Mouse (Mus musculus) heart, embryonic 16.5 days (tissue): ENCODE results near the gene Nceh1. TPM values are rescaled to one million over a fixed set of nuclear protein-coding genes. Genes with fewer than 3 reads are reported as not detected.
"Not testable (repeated sequence)": the region's sequence is repeated elsewhere in the genome, so short reads cannot be mapped to it uniquely, and the experiment has no call there.

Experiments used
- ATAC-seq: fragments of 200-750 bp; cut with Nextera tagmentation; replicated peaks from 2 replicates; pipeline ENCODE4 v1.8.0; 2017; ENCODE audit warnings: moderate number of reproducible peaks; ENCODE audit not compliant: insufficient read depth, low FRiP score; ENCODE audit errors: extremely low read depth
- H3K27ac ChIP-seq: fragments of 300-500 bp; sonication (generic); 2 replicates; pipeline ENCODE4 v1.5.1; 2014; ENCODE audit warnings: mild to moderate bottlenecking, low read length, control low read depth, moderate library complexity
- H3K27me3 ChIP-seq: fragments of 300-500 bp; sonication (generic); 2 replicates; pipeline ENCODE4 v1.6.1; 2014; ENCODE audit warnings: low read length, mixed read lengths; ENCODE audit not compliant: control insufficient read depth, insufficient read depth
- H3K36me3 ChIP-seq: fragments of 300-500 bp; sonication (generic); 2 replicates; pipeline ENCODE4 v1.6.1; 2014; ENCODE audit not compliant: control insufficient read depth, insufficient read depth
- H3K4me1 ChIP-seq: fragments of 300-500 bp; sonication (generic); 2 replicates; pipeline ENCODE4 v1.6.1; 2014; ENCODE audit warnings: low read length, mixed read lengths; ENCODE audit not compliant: control insufficient read depth, insufficient read depth
- H3K4me2 ChIP-seq: fragments of 300-500 bp; sonication (generic); 2 replicates; pipeline ENCODE4 v1.6.1; 2014; ENCODE audit warnings: low read depth, mild to moderate bottlenecking, control low read depth, low read length
- H3K4me3 ChIP-seq: fragments of 300-500 bp; sonication (generic); 2 replicates; pipeline ENCODE4 v1.5.1; 2014; ENCODE audit warnings: mild to moderate bottlenecking, control low read depth, low read length
- H3K9ac ChIP-seq: fragments of 300-500 bp; sonication (generic); 2 replicates; pipeline ENCODE4 v1.6.1; 2014; ENCODE audit warnings: low read length, control low read depth
- H3K9me3 ChIP-seq: fragments of 300-500 bp; sonication (generic); replicated peaks from 2 replicates; pipeline ENCODE4 v1.6.1; 2016; ENCODE audit warnings: low read length; ENCODE audit not compliant: control insufficient read depth
- WGBS: fragments of 180-500 bp; shearing (Covaris S2); extraction: QIAGEN DNeasy Blood & Tissue Kit; methylation state at CpG from one replicate; pipeline ENCODE4 v1.1.7; 2014; 5-methylcytosine and 5-hydroxymethylcytosine counted together
- polyA plus RNA-seq: library from polyadenylated mRNA; unstranded; fragments of >200 nt; fragmentation: Nextera tagmentation; extraction: Ambion mirVana; gene quantifications from 2 replicates; pipeline ENCODE4 v1.2.1, GENCODE M21; 2015

The Nceh1 gene
- polyA plus RNA-seq, 1 experiment from 2014 or later = 22.3 TPM

DNA sequence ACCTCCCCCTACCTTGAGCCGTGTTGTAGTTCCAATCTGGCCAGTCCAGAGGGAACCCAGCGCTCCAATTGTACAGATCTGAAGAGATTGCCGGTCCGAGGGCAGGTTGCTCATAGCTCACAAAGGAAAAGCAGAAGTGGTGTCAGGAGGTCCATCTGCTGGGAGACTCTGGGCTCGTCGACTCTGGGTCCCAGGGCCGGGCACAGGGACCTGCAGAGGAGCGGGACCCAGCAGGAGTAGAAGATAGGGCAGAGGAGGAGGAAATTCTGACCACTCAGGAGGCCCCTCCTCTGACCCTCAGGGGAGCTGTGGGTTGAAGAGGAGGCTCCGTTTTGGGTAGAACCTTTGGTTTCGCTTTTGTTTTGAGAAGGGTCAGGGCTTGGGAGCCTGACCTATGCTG lies 75.7 kb downstream of the Nceh1 start:
- Histone ChIP-seq H3K36me3 (no peaks in the 10 kb centered on the region), H3K27ac (no peak overlapping the region), H3K9ac (no peak overlapping the region), H3K4me3 (no peak overlapping the region), H3K27me3 (no peaks in the 10 kb centered on the region), H3K4me1 (no peaks in the 10 kb centered on the region), H3K9me3 (peaks cover 2% of the 10 kb centered on the region; the same call in 1 of the 2 replicates), H3K4me2 (no peak overlapping the region)
- 77% methylated on average over 10 of the region's 10 CpGs for WGBS
- ATAC-seq = no peak

DNA sequence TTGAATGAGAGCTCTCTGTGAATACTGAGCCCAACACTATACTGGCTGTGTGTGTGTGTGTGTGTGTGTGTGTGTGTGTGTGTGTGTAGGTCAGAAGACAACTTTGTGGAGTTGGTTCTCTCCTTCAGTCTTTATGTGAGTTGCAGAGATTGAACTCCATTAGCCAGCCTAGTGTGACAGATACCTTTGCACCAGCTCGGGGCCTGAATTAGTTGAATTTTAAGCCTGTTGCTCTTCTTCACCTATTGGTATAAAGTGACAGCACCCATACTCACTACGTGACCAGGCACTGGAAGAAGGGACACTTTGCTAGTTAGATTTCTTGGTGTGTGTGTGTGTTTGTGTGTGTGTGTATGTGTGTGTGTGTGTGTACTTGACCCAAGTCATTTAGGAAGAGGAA lies 77.6 kb downstream of the Nceh1 start:
- H3K4me3 ChIP-seq = no peak overlapping the region
- peaks cover 2% of the 10 kb centered on the region; the same call in 1 of the 2 replicates for H3K9me3 ChIP-seq
- no peaks in the 10 kb centered on the region for H3K27me3 ChIP-seq
- H3K36me3 ChIP-seq = no peaks in the 10 kb centered on the region
- no peaks in the 10 kb centered on the region for H3K4me1 ChIP-seq
- H3K27ac ChIP-seq = no peak overlapping the region
- WGBS = 93% methylated on average over 2 of the region's 2 CpGs
- H3K9ac ChIP-seq = no peak overlapping the region
- ATAC-seq = no peak
- H3K4me2 ChIP-seq = no peak overlapping the region

DNA sequence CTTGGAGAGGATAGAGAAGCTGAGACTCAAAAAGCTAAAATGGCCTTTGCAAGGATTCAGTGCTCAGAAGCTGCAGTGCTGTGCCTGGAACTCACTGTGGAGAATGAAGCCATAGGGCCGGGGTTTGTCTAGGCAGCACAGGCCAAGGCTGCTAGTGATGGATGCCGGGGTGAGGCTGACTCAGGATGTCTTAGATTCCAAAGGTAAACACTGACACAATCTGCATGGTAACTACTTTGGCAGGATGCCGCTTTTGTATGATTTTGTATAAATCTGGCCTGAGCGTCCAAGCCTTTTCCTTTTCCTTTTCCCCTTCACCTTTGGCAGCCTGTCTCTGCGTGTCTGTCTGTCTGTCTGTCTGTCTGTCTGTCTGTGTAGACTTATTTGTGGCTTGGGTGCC lies 84.6 kb downstream of the Nceh1 start:
- 64% methylated on average over 5 of the region's 5 CpGs for WGBS
- no peak overlapping the region for H3K27ac ChIP-seq
- ATAC-seq = no peak

DNA sequence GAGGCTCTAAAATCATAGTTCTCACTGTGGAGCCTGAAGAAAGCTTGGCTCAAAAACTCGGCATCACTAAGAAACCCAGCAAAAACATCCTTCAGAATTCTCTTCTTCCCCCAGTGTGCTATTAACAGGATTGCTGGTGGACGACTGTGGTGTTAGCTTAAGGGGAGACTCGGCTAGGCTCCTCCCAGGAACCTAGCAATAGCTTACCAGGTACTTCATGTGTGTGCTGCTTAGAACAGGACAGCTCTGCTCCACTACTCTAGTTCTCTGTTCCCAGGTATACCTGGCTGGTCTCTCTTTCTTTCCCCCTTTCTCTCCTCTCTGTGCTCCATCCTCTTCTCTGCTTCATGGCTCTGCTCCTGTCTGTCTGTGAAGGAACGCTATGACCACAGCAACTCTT lies 85.1 kb downstream of the Nceh1 start:
- Histone ChIP-seq H3K4me2 (no peak overlapping the region), H3K4me1 (0 out of 2 replicates have a peak, but pooled peaks cover 3% of the 10 kb centered on the region), H3K9ac (no peak overlapping the region), H3K4me3 (no peak overlapping the region), H3K27ac (no peak overlapping the region), H3K9me3 (no peaks in the 10 kb centered on the region), H3K36me3 (no peaks in the 10 kb centered on the region), H3K27me3 (no peaks in the 10 kb centered on the region)
- no peak for ATAC-seq
- 48% methylated on average over 4 of the region's 4 CpGs for WGBS

More for the DNA sequence above, 84.6 kb downstream of the Nceh1 start:
- no peak overlapping the region for H3K4me2 ChIP-seq
- H3K4me1 ChIP-seq = 0 out of 2 replicates have a peak, but pooled peaks cover 3% of the 10 kb centered on the region
- no peak overlapping the region for H3K4me3 ChIP-seq
- no peaks in the 10 kb centered on the region for H3K36me3 ChIP-seq
- no peaks in the 10 kb centered on the region for H3K9me3 ChIP-seq
- H3K9ac ChIP-seq = no peak overlapping the region
- H3K27me3 ChIP-seq = no peaks in the 10 kb centered on the region

DNA sequence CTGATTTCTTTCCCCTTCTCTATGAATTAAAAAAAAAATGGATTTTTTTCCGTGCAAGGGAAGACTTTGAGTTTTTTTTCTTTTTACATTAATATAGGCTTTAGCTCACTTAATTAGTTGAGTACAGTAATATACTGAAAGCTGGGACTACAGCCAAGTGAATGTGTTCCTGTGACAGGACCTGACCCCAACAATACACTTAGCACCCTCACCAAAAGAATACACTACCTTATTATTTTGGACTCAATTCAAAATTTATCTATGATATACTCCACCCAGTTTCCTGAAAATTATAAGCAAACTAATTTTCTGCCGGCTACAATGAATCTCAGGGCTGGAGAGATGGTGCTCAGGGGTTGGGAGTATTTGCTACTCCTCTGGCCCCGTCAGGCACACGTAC lies 86.4 kb downstream of the Nceh1 start:
- Histone ChIP-seq H3K4me2 (no peak overlapping the region), H3K27ac (no peak overlapping the region), H3K9me3 (no peaks in the 10 kb centered on the region), H3K4me1 (0 out of 2 replicates have a peak, but pooled peaks cover 3% of the 10 kb centered on the region), H3K36me3 (no peaks in the 10 kb centered on the region), H3K4me3 (no peak overlapping the region), H3K27me3 (no peaks in the 10 kb centered on the region), H3K9ac (no peak overlapping the region)
- 62% methylated on average over 4 of the region's 4 CpGs for WGBS
- no peak for ATAC-seq

DNA sequence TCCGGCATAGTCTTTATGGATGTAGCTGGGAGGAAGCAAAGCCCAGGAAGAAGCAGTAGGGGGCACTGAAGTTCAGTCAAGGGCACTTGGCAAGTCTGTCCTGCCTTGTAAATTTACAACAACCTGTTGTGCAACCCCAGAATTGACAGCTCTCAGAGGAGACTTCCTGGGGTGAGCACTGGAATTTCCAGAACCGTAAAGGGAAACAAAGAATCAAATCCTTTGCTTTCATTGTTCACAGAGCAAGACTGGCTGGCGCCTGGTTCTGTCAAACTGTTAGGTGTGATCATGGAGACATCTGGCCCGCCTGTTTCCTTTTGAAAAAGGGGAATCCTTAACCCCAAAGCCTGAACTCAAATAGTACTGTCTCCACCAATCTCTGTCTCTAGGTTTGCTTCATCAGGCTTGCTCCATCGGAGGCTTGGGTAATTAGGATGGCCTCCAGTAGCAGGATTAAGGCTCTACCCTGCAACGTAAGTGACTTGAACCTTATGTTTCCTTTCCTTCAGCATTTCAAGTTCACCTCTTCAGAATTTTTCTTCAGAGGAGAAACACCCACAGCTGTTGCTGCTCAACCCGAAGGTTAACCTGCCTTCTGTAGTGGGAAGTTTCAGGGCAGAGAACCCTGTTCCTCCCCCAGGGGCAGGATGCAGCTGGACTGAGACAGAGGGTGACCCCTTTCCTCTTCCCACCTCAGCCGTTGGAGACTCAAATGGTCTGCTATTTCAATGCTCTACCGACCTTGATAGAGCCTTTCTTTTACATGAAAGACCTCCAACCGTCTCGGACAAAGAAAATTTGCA lies 87.6 kb downstream of the Nceh1 start:
- 33% methylated on average over 11 of the region's 11 CpGs for whole genome bisulfite sequencing
- Histone ChIP-seq H3K9me3 (no peaks in the 10 kb centered on the region), H3K27me3 (no peaks in the 10 kb centered on the region), H3K4me3 (no peak overlapping the region), H3K27ac (peak overlapping the region; percentile 79), H3K36me3 (no peaks in the 10 kb centered on the region), H3K4me2 (peak overlapping the region; percentile 39; the same call in 1 of the 2 replicates), H3K9ac (no peak overlapping the region), H3K4me1 (0 out of 2 replicates have a peak, but pooled peaks cover 3% of the 10 kb centered on the region)
- peak; percentile 56 for ATAC-seq

DNA sequence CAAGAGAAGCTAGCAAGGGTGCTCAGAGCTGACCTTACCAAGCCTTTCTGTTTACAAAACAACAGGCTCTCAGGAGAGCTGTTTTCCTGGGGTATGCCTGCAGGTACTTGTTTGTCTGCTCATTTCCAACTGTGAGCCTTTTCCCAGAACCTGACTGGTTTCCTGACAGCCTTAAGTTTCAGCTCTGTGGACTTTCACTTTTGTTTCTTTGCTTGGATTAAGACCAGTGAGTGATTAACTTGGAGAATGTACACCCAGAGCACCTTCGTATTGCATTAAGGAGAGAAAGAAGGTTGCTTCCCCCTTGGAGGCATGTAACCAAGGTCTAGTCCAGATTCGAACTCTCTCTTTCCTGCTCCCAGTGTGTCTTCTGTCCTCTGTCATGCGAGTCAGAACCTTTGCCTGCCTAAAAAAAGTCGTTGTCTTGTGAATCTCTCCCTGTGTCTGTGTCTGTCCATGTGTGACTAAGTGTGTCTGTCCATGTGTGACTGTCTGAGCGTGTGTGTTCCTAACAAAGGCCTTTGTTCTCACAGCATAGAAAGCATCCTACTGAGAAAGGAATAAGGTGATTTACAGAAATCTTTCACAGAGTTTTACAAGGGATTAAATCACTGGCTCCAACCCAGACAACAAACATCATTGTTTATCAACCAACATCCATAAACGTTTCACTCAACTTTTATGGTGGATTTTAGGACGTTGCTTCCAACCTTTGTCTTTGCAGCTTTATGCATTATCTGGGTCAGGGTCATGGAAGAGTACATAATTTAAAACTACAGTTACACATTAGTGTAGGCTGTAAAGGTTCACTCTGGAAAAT lies 90.4 kb downstream of the Nceh1 start:
- Histone ChIP-seq H3K9me3 (no peaks in the 10 kb centered on the region), H3K4me3 (no peak overlapping the region), H3K36me3 (no peaks in the 10 kb centered on the region), H3K4me1 (0 out of 2 replicates have a peak, but pooled peaks cover 3% of the 10 kb centered on the region), H3K27ac (no peak overlapping the region), H3K4me2 (no peak overlapping the region), H3K9ac (no peak overlapping the region), H3K27me3 (no peaks in the 10 kb centered on the region)
- no peak for ATAC-seq
- 47% methylated on average over 7 of the region's 7 CpGs for WGBS

DNA sequence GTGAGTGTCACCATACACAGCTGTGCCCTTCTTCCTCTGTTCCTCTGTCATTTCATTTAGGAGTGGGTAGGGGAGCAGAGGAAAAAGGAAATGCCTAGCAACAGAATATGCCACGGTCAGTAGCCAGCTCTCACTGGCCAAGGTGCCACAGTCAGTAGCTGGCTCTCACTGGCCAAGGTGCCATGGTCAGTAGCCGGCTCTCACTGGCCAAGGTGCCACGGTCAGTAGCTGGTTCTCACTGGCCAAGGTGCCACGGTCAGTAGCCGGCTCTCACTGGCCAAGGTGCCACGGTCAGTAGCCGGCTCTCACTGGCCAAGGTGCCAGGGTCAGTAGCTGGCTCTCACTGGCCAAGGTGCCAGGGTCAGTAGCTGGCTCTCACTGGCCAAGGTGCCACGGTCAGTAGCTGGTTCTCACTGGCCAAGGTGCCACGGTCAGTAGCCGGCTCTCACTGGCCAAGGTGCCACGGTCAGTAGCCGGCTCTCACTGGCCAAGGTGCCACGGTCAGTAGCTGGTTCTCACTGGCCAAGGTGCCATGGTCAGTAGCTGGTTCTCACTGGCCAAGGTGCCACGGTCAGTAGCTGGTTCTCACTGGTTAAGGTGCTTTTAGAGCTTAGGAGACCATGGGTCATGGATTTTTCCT lies 96.6 kb downstream of the Nceh1 start:
- not testable (repeated sequence) for H3K27ac ChIP-seq, H3K36me3 ChIP-seq, H3K4me3 ChIP-seq, ATAC-seq, H3K9ac ChIP-seq, H3K9me3 ChIP-seq, H3K27me3 ChIP-seq, H3K4me2 ChIP-seq, H3K4me1 ChIP-seq
- 91% methylated on average over 14 of the region's 14 CpGs for WGBS
